Mouse (Mus musculus): ENCODE data around the gene Rpl18a. TPM values are rescaled to one million over a fixed set of nuclear protein-coding genes. Genes with fewer than 3 reads are reported as not detected.

Gene Rpl18a
- polyA plus RNA-seq, 1 experiment, result 5,695 TPM

DNA sequence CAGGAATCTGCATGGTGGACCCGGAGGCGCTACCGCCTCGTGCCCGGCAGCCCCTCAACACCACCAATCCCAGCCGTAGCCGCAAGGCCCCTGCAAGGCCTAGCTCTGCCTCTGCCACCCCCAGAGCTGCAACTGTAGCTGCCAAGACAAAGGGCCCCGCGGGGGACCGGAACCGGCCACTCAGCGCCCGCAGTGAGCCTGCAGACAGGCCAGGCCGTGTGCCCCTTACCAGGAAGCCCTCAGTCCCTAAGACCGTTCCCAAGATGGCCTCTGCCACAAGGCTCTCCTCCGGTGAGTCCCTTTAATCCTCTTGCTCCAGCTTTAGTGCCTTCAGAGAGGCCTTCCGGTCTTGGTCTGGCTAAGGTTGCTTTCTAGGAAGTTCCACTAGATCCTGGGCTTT lies 17.5 kb upstream of the Rpl18a start:
- H3K79me2 ChIP-seq (ENCODE audit: control insufficient read depth, insufficient read depth), result peaks cover 7% of the 10 kb centered on the region
- H3K27me3 ChIP-seq (ENCODE audit: control insufficient read depth, insufficient read depth, insufficient read length), result no peaks in the 10 kb centered on the region
- no peak overlapping the region for H3ac ChIP-seq (ENCODE audit: control insufficient read depth, insufficient read length)
- H3K4me2 ChIP-seq (ENCODE audit: low read depth), result no peak overlapping the region
- TF ChIP-seq SRF (IDR thresholded peaks at IDR 0.05; ENCODE audit: control insufficient read depth, insufficient read length, low read depth), result no peak
- TF ChIP-seq MYOD1 (IDR thresholded peaks at IDR 0.05; ENCODE audit: control insufficient read depth in 1 of 3, insufficient read length in 2 of 3, low read depth in 2 of 3), result no peak
- no peak for TF ChIP-seq REST (IDR thresholded peaks at IDR 0.05; ENCODE audit: insufficient read depth, insufficient read length)
- TF ChIP-seq USF1 (IDR thresholded peaks at IDR 0.05; ENCODE audit: low read depth), result no peak
- no peak for TF ChIP-seq MYOG (IDR thresholded peaks at IDR 0.05; ENCODE audit: control insufficient read depth in 1 of 3, insufficient read depth in 1 of 3, insufficient read length in 2 of 3, low read depth in 2 of 3)
- no peak for TF ChIP-seq CEBPB (IDR thresholded peaks at IDR 0.05; ENCODE audit: insufficient read depth, poor library complexity, severe bottlenecking)
- no peak for TF ChIP-seq TCF3 (IDR thresholded peaks at IDR 0.05; ENCODE audit: insufficient read length, low read depth)
- TF ChIP-seq POLR2A (IDR thresholded peaks at IDR 0.05; ENCODE audit: insufficient read length, low read depth), result no peak
- TF ChIP-seq TCF12 (IDR thresholded peaks at IDR 0.05; ENCODE audit: insufficient read depth, poor library complexity, severe bottlenecking), result no peak
- no peak for TF ChIP-seq POLR2AphosphoS2 (IDR thresholded peaks at IDR 0.05; ENCODE audit: insufficient read length, low read depth)
- H3K4me3 ChIP-seq, result no peak overlapping the region
- peaks cover 6% of the 10 kb centered on the region for H3K36me3 ChIP-seq (ENCODE audit: control insufficient read depth, insufficient read depth)

DNA sequence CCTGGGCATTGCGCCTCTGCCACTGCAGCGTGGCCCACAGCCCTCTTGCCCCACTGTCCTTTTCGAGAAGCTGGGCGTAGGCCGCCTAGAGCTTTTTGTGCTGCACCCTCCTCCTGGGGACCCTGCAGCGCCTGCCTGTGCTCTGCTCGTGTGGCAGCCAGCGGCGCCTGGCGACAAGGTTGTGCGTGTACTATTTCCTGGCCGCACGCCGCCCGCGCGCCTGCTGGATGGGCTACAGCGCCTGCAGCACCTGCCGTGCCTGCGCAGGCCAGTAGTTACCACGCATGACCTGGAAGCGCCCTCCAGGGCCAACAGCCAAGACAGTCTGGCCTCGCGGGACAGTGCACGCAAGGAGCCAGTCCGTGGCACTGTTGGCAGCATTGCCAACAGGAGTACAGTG lies 16.3 kb upstream of the Rpl18a start:
- peaks cover 19% of the 10 kb centered on the region for H3K79me2 ChIP-seq (ENCODE audit: control insufficient read depth, insufficient read depth)
- H3ac ChIP-seq (ENCODE audit: control insufficient read depth, insufficient read length), result no peak overlapping the region
- H3K27me3 ChIP-seq (ENCODE audit: control insufficient read depth, insufficient read depth, insufficient read length), result no peaks in the 10 kb centered on the region
- no peak for TF ChIP-seq POLR2AphosphoS2 (IDR thresholded peaks at IDR 0.05; ENCODE audit: insufficient read length, low read depth)
- TF ChIP-seq MYOD1 (IDR thresholded peaks at IDR 0.05; ENCODE audit: control insufficient read depth in 1 of 3, insufficient read length in 2 of 3, low read depth in 2 of 3), result no peak
- TF ChIP-seq MAX (IDR thresholded peaks at IDR 0.05; ENCODE audit: low read depth), result no peak
- TF ChIP-seq USF1 (IDR thresholded peaks at IDR 0.05; ENCODE audit: low read depth), result no peak
- TF ChIP-seq MYOG (IDR thresholded peaks at IDR 0.05; ENCODE audit: control insufficient read depth in 1 of 3, insufficient read depth in 1 of 3, insufficient read length in 2 of 3, low read depth in 2 of 3), result no peak
- no peak for TF ChIP-seq TCF3 (IDR thresholded peaks at IDR 0.05; ENCODE audit: insufficient read length, low read depth)
- TF ChIP-seq REST (IDR thresholded peaks at IDR 0.05; ENCODE audit: insufficient read depth, insufficient read length), result no peak
- no peak for TF ChIP-seq CEBPB (IDR thresholded peaks at IDR 0.05; ENCODE audit: insufficient read depth, poor library complexity, severe bottlenecking)
- no peak for TF ChIP-seq SRF (IDR thresholded peaks at IDR 0.05; ENCODE audit: control insufficient read depth, insufficient read length, low read depth)
- no peak for TF ChIP-seq E2F4 (IDR thresholded peaks at IDR 0.05; ENCODE audit: insufficient read depth)
- TF ChIP-seq POLR2A (IDR thresholded peaks at IDR 0.05; ENCODE audit: insufficient read length, low read depth), result no peak
- no peak for TF ChIP-seq TCF12 (IDR thresholded peaks at IDR 0.05; ENCODE audit: insufficient read depth, poor library complexity, severe bottlenecking)
- no peak overlapping the region for H3K4me2 ChIP-seq (ENCODE audit: low read depth)
- H3K4me3 ChIP-seq, result no peak overlapping the region
- H3K36me3 ChIP-seq (ENCODE audit: control insufficient read depth, insufficient read depth), result peaks cover 6% of the 10 kb centered on the region

DNA sequence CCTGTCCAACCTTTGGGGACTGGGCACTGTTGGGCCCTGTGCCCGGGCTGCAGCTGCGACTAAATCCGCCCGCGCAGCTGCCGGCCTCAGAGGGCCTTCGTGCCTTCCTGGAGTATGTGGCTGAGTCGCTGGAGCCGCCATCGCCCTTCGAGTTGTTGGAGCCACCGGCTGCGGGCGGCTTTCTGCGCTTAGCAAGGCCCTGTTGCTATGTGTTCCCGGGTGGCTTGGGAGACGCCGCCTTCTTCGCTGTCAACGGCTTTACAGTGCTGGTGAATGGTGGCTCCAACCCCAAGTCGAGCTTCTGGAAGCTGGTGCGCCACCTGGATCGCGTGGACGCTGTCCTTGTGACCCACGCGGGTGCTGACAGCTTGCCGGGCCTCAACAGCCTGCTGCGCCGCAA lies 15.7 kb upstream of the Rpl18a start:
- H3K36me3 ChIP-seq (ENCODE audit: control insufficient read depth, insufficient read depth), result peaks cover 4% of the 10 kb centered on the region
- no peak overlapping the region for H3ac ChIP-seq (ENCODE audit: control insufficient read depth, insufficient read length)
- H3K4me3 ChIP-seq, result no peak overlapping the region
- no peaks in the 10 kb centered on the region for H3K27me3 ChIP-seq (ENCODE audit: control insufficient read depth, insufficient read depth, insufficient read length)
- no peak overlapping the region for H3K4me2 ChIP-seq (ENCODE audit: low read depth)
- no peak for TF ChIP-seq MYOG (IDR thresholded peaks at IDR 0.05; ENCODE audit: control insufficient read depth in 1 of 3, insufficient read depth in 1 of 3, insufficient read length in 2 of 3, low read depth in 2 of 3)
- no peak for TF ChIP-seq POLR2A (IDR thresholded peaks at IDR 0.05; ENCODE audit: insufficient read length, low read depth)
- TF ChIP-seq TCF12 (IDR thresholded peaks at IDR 0.05; ENCODE audit: insufficient read depth, poor library complexity, severe bottlenecking), result no peak
- peaks cover 23% of the 10 kb centered on the region for H3K79me2 ChIP-seq (ENCODE audit: control insufficient read depth, insufficient read depth)

DNA sequence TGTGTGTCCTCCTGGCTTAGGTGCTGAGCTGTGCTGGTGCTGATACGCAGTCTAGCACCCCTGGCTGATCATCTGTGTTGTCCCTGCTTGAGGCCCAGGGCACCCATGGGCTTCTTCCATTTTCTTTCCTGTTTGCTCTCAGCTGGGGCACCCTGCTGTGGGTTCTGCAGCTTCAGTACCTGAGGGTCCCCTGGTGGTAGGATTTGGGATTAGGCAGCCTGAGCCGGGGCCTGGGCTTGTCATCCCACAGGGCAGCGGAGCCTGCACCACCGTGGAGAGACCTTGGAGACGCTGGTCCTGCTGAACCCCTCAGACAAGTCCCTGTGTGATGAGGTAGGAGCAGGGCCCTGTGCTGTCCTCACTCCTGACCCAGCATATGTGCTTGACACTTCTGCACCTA lies 14.4 kb upstream of the Rpl18a start:
- no peaks in the 10 kb centered on the region for H3K27me3 ChIP-seq (ENCODE audit: control insufficient read depth, insufficient read depth, insufficient read length)
- H3K79me2 ChIP-seq (ENCODE audit: control insufficient read depth, insufficient read depth), result peaks cover 37% of the 10 kb centered on the region
- H3K36me3 ChIP-seq (ENCODE audit: control insufficient read depth, insufficient read depth), result peaks cover 4% of the 10 kb centered on the region
- no peak overlapping the region for H3K4me3 ChIP-seq
- no peak overlapping the region for H3ac ChIP-seq (ENCODE audit: control insufficient read depth, insufficient read length)
- TF ChIP-seq TCF12 (IDR thresholded peaks at IDR 0.05; ENCODE audit: insufficient read depth, poor library complexity, severe bottlenecking) (no peak), USF1 (IDR thresholded peaks at IDR 0.05; ENCODE audit: low read depth) (no peak), REST (IDR thresholded peaks at IDR 0.05; ENCODE audit: insufficient read depth, insufficient read length) (no peak), POLR2A (IDR thresholded peaks at IDR 0.05; ENCODE audit: insufficient read length, low read depth) (no peak), MAX (IDR thresholded peaks at IDR 0.05; ENCODE audit: low read depth) (no peak), MYOD1 (IDR thresholded peaks at IDR 0.05; ENCODE audit: control insufficient read depth in 1 of 3, insufficient read length in 2 of 3, low read depth in 2 of 3) (no peak), SRF (IDR thresholded peaks at IDR 0.05; ENCODE audit: control insufficient read depth, insufficient read length, low read depth) (no peak), MYOG (IDR thresholded peaks at IDR 0.05; ENCODE audit: control insufficient read depth in 1 of 3, insufficient read depth in 1 of 3, insufficient read length in 2 of 3, low read depth in 2 of 3) (no peak), CEBPB (IDR thresholded peaks at IDR 0.05; ENCODE audit: insufficient read depth, poor library complexity, severe bottlenecking) (no peak), TCF3 (IDR thresholded peaks at IDR 0.05; ENCODE audit: insufficient read length, low read depth) (no peak), E2F4 (IDR thresholded peaks at IDR 0.05; ENCODE audit: insufficient read depth) (no peak), POLR2AphosphoS2 (IDR thresholded peaks at IDR 0.05; ENCODE audit: insufficient read length, low read depth) (no peak)
- no peak overlapping the region for H3K4me2 ChIP-seq (ENCODE audit: low read depth)

DNA sequence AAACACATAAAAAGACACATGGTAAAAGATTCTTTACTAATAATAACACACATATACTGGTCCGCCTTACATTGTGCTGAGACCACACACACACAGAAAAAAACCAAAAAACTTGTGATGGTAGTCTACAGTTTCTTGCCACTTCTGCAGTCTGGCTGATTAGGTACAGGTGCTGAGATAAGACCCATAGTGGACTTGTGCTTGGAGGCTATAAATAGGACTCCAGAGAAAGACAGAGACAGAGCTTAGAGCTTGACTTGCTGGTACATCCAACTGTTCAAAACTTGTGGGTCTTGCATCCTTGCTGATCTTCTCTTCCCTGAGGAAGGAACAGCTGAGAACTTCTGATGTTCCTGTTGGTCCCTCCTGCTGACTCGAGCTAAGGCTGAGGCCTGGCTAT lies 10.3 kb upstream of the Rpl18a start:
- no peak overlapping the region for H3K4me3 ChIP-seq
- peaks cover 4% of the 10 kb centered on the region for H3K36me3 ChIP-seq (ENCODE audit: control insufficient read depth, insufficient read depth)
- TF ChIP-seq MYOG (IDR thresholded peaks at IDR 0.05; ENCODE audit: control insufficient read depth in 1 of 3, insufficient read depth in 1 of 3, insufficient read length in 2 of 3, low read depth in 2 of 3) (peak in 1 of 3 experiments; percentile 34), REST (IDR thresholded peaks at IDR 0.05; ENCODE audit: insufficient read depth, insufficient read length) (no peak)
- no peaks in the 10 kb centered on the region for H3K27me3 ChIP-seq (ENCODE audit: control insufficient read depth, insufficient read depth, insufficient read length)
- H3ac ChIP-seq (ENCODE audit: control insufficient read depth, insufficient read length), result no peak overlapping the region
- H3K4me2 ChIP-seq (ENCODE audit: low read depth), result no peak overlapping the region
- peaks cover 39% of the 10 kb centered on the region for H3K79me2 ChIP-seq (ENCODE audit: control insufficient read depth, insufficient read depth)
